Mouse (Mus musculus): Measurements from ENCODE around the gene Vmn2r83. TPM values are rescaled to one million over a fixed set of nuclear protein-coding genes. Genes with fewer than 3 reads are reported as not detected.

The Vmn2r83 gene
- polyA plus RNA-seq, 1 experiment: not detected

GRCm38 (mm10) chr10:79532678-79533077 lies 64.1 kb downstream of the Vmn2r83 start:
- H3K36me3 ChIP-seq (ENCODE audit: control insufficient read depth, insufficient read depth, low read length): no peaks in the 10 kb centered on the region
- no peak overlapping the region for H3K27ac ChIP-seq (ENCODE audit: control insufficient read depth, insufficient read depth, low read depth, low read length)
- peaks cover 13% of the 10 kb centered on the region for H3K4me1 ChIP-seq (ENCODE audit: control insufficient read depth, insufficient read depth, low read length)
- H3K27me3 ChIP-seq (ENCODE audit: control insufficient read depth, insufficient read depth, low read length): no peaks in the 10 kb centered on the region
- no peak overlapping the region; the same call in 1 of the 2 replicates for H3K4me3 ChIP-seq (ENCODE audit: control insufficient read depth, low read depth, low read length)
- TF ChIP-seq CTCF (IDR thresholded peaks at IDR 0.05; ENCODE audit: control insufficient read depth, insufficient read depth, insufficient replicate concordance, low read depth, low read length) (no peak), POLR2A (IDR thresholded peaks at IDR 0.05; ENCODE audit: control insufficient read depth, low read depth, low read length) (no peak)

DNA sequence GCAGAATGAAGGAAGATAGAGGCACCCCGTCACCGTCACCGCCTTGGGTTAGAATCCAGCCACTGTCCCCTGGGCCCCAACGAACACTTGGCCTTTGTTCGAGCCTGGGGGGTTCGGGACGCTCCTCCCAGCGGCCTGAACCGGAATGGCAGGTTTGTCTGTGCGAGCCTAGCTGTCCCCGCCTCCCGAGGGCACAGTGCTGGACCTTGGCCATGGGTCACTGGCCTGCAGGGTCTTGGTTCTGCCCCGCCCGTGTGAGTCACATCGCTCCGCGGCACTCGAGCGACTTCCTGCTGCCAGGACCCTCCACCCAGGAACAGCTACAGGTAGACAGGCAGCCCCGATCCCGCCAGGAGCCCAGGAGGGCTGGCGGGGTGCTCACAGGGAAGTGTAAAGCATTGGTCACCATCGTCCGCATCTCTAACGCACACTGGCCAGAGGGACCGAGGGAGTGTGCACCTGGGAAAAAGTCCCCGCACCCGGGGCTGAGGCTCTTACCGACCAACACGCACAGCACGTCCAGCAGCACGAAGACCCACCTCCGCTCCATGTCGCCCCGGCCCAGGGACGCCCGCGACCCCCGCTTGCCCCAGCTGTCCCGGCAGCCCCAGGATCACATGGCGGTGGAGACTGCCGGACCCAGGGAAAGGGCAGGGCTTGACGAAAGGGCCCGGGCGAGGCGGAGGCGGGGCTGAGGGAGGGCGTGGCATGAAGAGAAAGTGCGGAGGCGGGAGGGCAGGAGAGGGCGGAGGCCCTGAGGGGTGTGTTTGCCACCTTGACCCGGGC lies 64.8 kb downstream of the Vmn2r83 start, which contains the start of gene Plpp2:
TSS of gene Plpp2 (minus strand) at position 671 of the 786 bp plus-strand sequence.
- Histone ChIP-seq H3K36me3 (ENCODE audit: control insufficient read depth, insufficient read depth, low read length) (no peaks in the 10 kb centered on the region), H3K4me3 (ENCODE audit: control insufficient read depth, low read depth, low read length) (peak within 1 kb of the TSS; percentile 54), H3K27ac (ENCODE audit: control insufficient read depth, insufficient read depth, low read depth, low read length) (no peak within 1 kb of the TSS), H3K4me1 (ENCODE audit: control insufficient read depth, insufficient read depth, low read length) (peaks cover 13% of the 10 kb centered on the region), H3K27me3 (ENCODE audit: control insufficient read depth, insufficient read depth, low read length) (no peaks in the 10 kb centered on the region)
- TF ChIP-seq POLR2A (IDR thresholded peaks at IDR 0.05; ENCODE audit: control insufficient read depth, low read depth, low read length) (no peak; the same call in 1 of the 2 replicates), CTCF (IDR thresholded peaks at IDR 0.05; ENCODE audit: control insufficient read depth, insufficient read depth, insufficient replicate concordance, low read depth, low read length) (peak; percentile 50; the same call in 1 of the 2 replicates)

DNA sequence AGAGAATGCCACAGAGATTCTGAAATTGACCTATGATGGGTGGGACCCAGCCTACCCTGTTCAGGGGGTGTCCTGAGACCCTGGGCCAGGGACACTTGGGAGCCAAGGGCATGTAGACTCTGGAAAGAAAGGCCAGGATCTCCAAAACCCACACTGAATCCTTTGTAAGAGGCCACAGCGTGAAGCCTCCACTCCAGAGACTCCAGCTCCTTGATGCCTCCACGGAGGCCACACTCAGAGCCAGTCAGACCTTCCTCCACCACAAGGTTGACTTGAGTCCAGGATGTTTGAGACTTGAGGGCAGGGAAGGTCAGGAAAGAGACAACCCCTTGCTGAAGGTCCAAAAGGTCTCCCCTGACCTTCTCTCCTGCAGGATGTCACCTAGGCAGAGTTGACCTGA lies 65.9 kb downstream of the Vmn2r83 start:
- TF ChIP-seq CTCF (IDR thresholded peaks at IDR 0.05; ENCODE audit: control insufficient read depth, insufficient read depth, insufficient replicate concordance, low read depth, low read length) (no peak), POLR2A (IDR thresholded peaks at IDR 0.05; ENCODE audit: control insufficient read depth, low read depth, low read length) (no peak)
- Histone ChIP-seq H3K4me3 (ENCODE audit: control insufficient read depth, low read depth, low read length) (no peak overlapping the region), H3K4me1 (ENCODE audit: control insufficient read depth, insufficient read depth, low read length) (peaks cover 13% of the 10 kb centered on the region), H3K27me3 (ENCODE audit: control insufficient read depth, insufficient read depth, low read length) (no peaks in the 10 kb centered on the region), H3K36me3 (ENCODE audit: control insufficient read depth, insufficient read depth, low read length) (no peaks in the 10 kb centered on the region), H3K27ac (ENCODE audit: control insufficient read depth, insufficient read depth, low read depth, low read length) (no peak overlapping the region)

DNA sequence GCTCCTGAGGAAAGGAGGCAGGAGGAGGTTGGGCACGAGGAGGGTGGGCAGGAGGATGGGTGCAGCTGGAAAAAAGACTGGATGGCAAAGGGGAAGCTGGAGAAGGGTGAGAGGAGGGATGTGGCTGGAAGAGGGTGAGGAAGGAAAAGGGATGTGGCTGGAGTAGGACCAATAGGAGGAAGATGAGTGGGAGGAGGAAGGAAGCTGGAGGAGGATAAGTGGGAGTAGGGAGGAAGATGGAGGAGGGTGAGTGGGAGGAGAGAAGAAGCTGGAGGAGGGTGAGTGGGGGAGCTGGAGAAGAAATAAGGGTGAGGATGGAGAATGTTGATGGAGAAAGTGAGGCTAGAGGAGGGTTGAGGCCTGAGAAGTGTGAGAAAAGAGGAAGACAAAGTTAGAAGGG lies 66.9 kb downstream of the Vmn2r83 start:
- TF ChIP-seq CTCF (IDR thresholded peaks at IDR 0.05; ENCODE audit: control insufficient read depth, insufficient read depth, insufficient replicate concordance, low read depth, low read length) (no peak), POLR2A (IDR thresholded peaks at IDR 0.05; ENCODE audit: control insufficient read depth, low read depth, low read length) (no peak)
- Histone ChIP-seq H3K4me3 (ENCODE audit: control insufficient read depth, low read depth, low read length) (no peak overlapping the region), H3K36me3 (ENCODE audit: control insufficient read depth, insufficient read depth, low read length) (no peaks in the 10 kb centered on the region), H3K4me1 (ENCODE audit: control insufficient read depth, insufficient read depth, low read length) (peaks cover 13% of the 10 kb centered on the region), H3K27ac (ENCODE audit: control insufficient read depth, insufficient read depth, low read depth, low read length) (no peak overlapping the region), H3K27me3 (ENCODE audit: control insufficient read depth, insufficient read depth, low read length) (no peaks in the 10 kb centered on the region)

DNA sequence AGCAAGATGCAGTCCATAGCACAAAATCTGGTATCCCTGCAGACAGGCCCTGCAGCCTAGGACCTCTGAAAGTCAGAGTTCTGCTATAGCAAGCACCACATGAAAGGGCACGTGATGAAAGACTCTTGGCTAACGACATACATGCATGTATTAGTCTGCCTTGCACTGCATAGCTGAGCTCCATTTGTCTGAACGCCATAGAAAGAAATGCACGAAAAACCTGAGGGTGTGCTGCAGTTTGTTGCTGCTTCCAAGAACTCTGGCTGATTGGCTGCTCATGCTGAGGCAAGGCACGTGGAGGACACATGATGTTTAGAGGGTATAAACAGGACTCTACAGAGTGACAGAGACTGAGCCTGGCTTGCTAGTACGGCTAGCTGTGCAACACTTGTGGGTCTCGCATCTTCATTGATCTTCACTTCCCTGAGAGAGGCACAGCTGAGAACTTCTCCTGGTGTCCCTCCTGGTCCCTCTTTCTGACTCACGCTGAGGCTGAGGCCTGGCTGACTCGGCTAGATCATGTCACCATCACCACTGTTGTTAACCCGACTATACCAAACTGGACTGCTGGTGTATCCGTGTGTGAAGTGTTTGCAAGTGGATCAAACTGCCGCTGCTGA lies 68.0 kb downstream of the Vmn2r83 start:
- no peak overlapping the region for H3K27ac ChIP-seq (ENCODE audit: control insufficient read depth, insufficient read depth, low read depth, low read length)
- TF ChIP-seq POLR2A (IDR thresholded peaks at IDR 0.05; ENCODE audit: control insufficient read depth, low read depth, low read length) (no peak), CTCF (IDR thresholded peaks at IDR 0.05; ENCODE audit: control insufficient read depth, insufficient read depth, insufficient replicate concordance, low read depth, low read length) (no peak)
- no peaks in the 10 kb centered on the region for H3K27me3 ChIP-seq (ENCODE audit: control insufficient read depth, insufficient read depth, low read length)
- peaks cover 13% of the 10 kb centered on the region for H3K4me1 ChIP-seq (ENCODE audit: control insufficient read depth, insufficient read depth, low read length)
- H3K4me3 ChIP-seq (ENCODE audit: control insufficient read depth, low read depth, low read length): no peak overlapping the region
- no peaks in the 10 kb centered on the region for H3K36me3 ChIP-seq (ENCODE audit: control insufficient read depth, insufficient read depth, low read length)

DNA sequence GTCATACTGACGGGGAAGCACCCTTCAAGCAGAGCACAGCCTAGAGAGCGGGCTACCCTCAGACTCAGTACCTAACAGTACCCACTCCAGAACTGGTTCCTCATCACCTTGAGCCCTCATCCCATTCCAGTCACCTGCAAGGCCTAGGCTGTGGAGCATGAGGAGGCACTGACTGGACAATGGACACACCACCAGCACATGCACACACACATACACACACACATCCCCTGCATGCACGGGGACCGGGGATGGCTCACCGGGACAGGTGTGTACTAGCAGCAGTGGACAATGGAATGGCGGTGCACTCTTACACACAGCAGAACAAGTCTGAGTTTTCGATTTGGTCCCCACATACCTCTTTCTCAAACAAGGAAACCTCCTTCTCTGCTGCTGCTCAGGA lies 68.7 kb downstream of the Vmn2r83 start:
- no peaks in the 10 kb centered on the region for H3K27me3 ChIP-seq (ENCODE audit: control insufficient read depth, insufficient read depth, low read length)
- TF ChIP-seq POLR2A (IDR thresholded peaks at IDR 0.05; ENCODE audit: control insufficient read depth, low read depth, low read length) (no peak), CTCF (IDR thresholded peaks at IDR 0.05; ENCODE audit: control insufficient read depth, insufficient read depth, insufficient replicate concordance, low read depth, low read length) (no peak)
- no peaks in the 10 kb centered on the region for H3K36me3 ChIP-seq (ENCODE audit: control insufficient read depth, insufficient read depth, low read length)
- no peak overlapping the region for H3K4me3 ChIP-seq (ENCODE audit: control insufficient read depth, low read depth, low read length)
- peaks cover 13% of the 10 kb centered on the region for H3K4me1 ChIP-seq (ENCODE audit: control insufficient read depth, insufficient read depth, low read length)
- H3K27ac ChIP-seq (ENCODE audit: control insufficient read depth, insufficient read depth, low read depth, low read length): no peak overlapping the region

DNA sequence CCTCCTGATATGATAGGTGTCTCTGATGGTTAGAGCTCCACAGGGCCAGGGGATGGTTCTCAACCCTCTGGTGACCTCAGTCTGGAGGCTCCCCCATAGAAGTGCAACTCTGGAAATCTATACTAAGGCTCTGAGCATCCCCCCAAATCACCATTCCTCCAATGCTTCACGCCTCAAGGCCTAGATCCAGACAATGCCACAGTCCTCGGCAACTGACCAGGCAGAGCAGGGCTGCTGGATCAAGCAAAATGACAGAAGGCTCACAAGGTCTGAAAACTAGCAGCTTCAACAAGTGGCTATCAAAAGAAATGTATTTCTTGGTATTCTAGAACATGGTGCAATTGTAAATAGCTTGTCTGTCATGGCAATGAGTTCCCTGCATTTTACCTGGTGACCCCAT lies 69.2 kb downstream of the Vmn2r83 start:
- no peak overlapping the region for H3K27ac ChIP-seq (ENCODE audit: control insufficient read depth, insufficient read depth, low read depth, low read length)
- H3K4me1 ChIP-seq (ENCODE audit: control insufficient read depth, insufficient read depth, low read length): peaks cover 12% of the 10 kb centered on the region
- no peak overlapping the region for H3K4me3 ChIP-seq (ENCODE audit: control insufficient read depth, low read depth, low read length)
- H3K36me3 ChIP-seq (ENCODE audit: control insufficient read depth, insufficient read depth, low read length): no peaks in the 10 kb centered on the region
- H3K27me3 ChIP-seq (ENCODE audit: control insufficient read depth, insufficient read depth, low read length): no peaks in the 10 kb centered on the region
- no peak for TF ChIP-seq CTCF (IDR thresholded peaks at IDR 0.05; ENCODE audit: control insufficient read depth, insufficient read depth, insufficient replicate concordance, low read depth, low read length)
- TF ChIP-seq POLR2A (IDR thresholded peaks at IDR 0.05; ENCODE audit: control insufficient read depth, low read depth, low read length): no peak

All from testis, adult 2 months (tissue).